Mouse (Mus musculus) liver, embryonic 14.5 days (tissue): ENCODE results near the gene Plcd3. TPM values are rescaled to one million over a fixed set of nuclear protein-coding genes. Genes with fewer than 3 reads are reported as not detected.
A peak's percentile ranks its signal among the peaks of the same experiment; 100 is the strongest.

Source experiments
- ATAC-seq: fragments of 200-750 bp; cut with Nextera tagmentation; 2 replicates; pipeline ENCODE4 v1.8.0; 2017; ENCODE audit warnings: moderate number of reproducible peaks, mild to moderate bottlenecking, moderate library complexity; ENCODE audit not compliant: insufficient read depth
- DNase-seq, 3 experiments: peaks; one replicate each; pipeline ENCODE4 v3.0.0-alpha.2; 2012 to 2013; ENCODE audit warnings: low read depth in 3 of 3, low spot score in 3 of 3
- H3K27ac ChIP-seq: fragments of 300-500 bp; sonication (generic); 2 replicates; pipeline ENCODE4 v1.5.1; 2014; ENCODE audit warnings: moderate library complexity, mild to moderate bottlenecking, control low read depth, inconsistent platforms
- H3K27me3 ChIP-seq: fragments of 300-500 bp; sonication (generic); 2 replicates; pipeline ENCODE4 v1.6.1; 2014; ENCODE audit warnings: mild to moderate bottlenecking, low read length, moderate library complexity; ENCODE audit not compliant: control insufficient read depth, insufficient read depth
- H3K36me3 ChIP-seq: fragments of 300-500 bp; sonication (generic); replicated peaks from 2 replicates; pipeline ENCODE4 v1.6.1; 2014; ENCODE audit warnings: low read depth; ENCODE audit not compliant: control insufficient read depth, insufficient read depth
- H3K4me1 ChIP-seq, 2 experiments: fragments of 200-500 bp in 1 of 2; fragments of 300-500 bp in 1 of 2; sonication (generic) in 1 of 2; replicated peaks; 2 replicates each; pipeline ENCODE4 v1.6.1; 2012 to 2014; ENCODE audit warnings: antibody characterized with exemption in 1 of 2, inconsistent platforms in 1 of 2, low read length in 1 of 2; ENCODE audit not compliant: control insufficient read depth in 2 of 2, insufficient read depth in 2 of 2
- H3K4me2 ChIP-seq: fragments of 300-500 bp; sonication (generic); 2 replicates; pipeline ENCODE4 v1.6.1; 2014; ENCODE audit warnings: low read depth, mild to moderate bottlenecking, control low read depth, moderate library complexity
- H3K4me3 ChIP-seq, 2 experiments: fragments of 200-500 bp in 1 of 2; fragments of 300-500 bp in 1 of 2; sonication (generic) in 1 of 2; 2 replicates each; pipeline ENCODE4 v1.5.1; 2012 to 2014; ENCODE audit warnings: low read depth in 2 of 2, low read length in 2 of 2, mild to moderate bottlenecking in 2 of 2, control low read depth in 1 of 2, inconsistent platforms in 1 of 2, moderate library complexity in 1 of 2; ENCODE audit not compliant: insufficient read depth in 1 of 2
- H3K9ac ChIP-seq: fragments of 300-500 bp; sonication (generic); replicated peaks from 2 replicates; pipeline ENCODE4 v1.6.1; 2014; ENCODE audit warnings: mild to moderate bottlenecking, control low read depth, moderate library complexity
- H3K9me3 ChIP-seq: fragments of 300-500 bp; sonication (generic); 2 replicates; pipeline ENCODE4 v1.6.1; 2016; ENCODE audit warnings: low read length, mixed read lengths; ENCODE audit not compliant: control insufficient read depth
- CTCF ChIP-seq: IDR thresholded peaks from 2 replicates; pipeline ENCODE4 v1.5.1; 2016; ENCODE audit warnings: antibody characterized with exemption, low read depth, control low read depth
- EP300 ChIP-seq: IDR thresholded peaks from 2 replicates; pipeline ENCODE4 v1.6.1; 2016; ENCODE audit warnings: antibody characterized with exemption, low read depth
- WGBS: fragments of 180-500 bp; shearing (Covaris S2); extraction: QIAGEN DNeasy Blood & Tissue Kit; methylation state at CpG from one replicate; pipeline ENCODE4 v1.1.7; 2014; ENCODE audit not compliant: insufficient replicate concordance; 5-methylcytosine and 5-hydroxymethylcytosine counted together
- polyA plus RNA-seq, 2 experiments: library from polyadenylated mRNA; depleted of rRNA in 1 of 2; stranded (reverse) in 1 of 2; unstranded in 1 of 2; fragments of >200 nt; fragmentation: Nextera tagmentation in 1 of 2; extraction: Ambion mirVana in 1 of 2; gene quantifications; 2 replicates each; pipeline versions ENCODE4 v1.2.1 to v1.2.3; 2012 to 2014

The Plcd3 gene
- polyA plus RNA-seq, 2 experiments = 0.29 to 0.31 TPM

- peak overlapping the region; percentile 94 for H3K27ac ChIP-seq
- TF ChIP-seq EP300 (peak; percentile 32), CTCF (no peak)
- peak overlapping the region; percentile 96 to 97 for H3K4me3 ChIP-seq
- H3K4me1 ChIP-seq = peaks cover 35 to 43% of the 10 kb centered on the region in 2 experiments
- DNase-seq (peak; percentile 99 to 100 (median 99)), ATAC-seq (peak; percentile 86)
- peak overlapping the region; percentile 96 for H3K4me2 ChIP-seq
- no peaks in the 10 kb centered on the region for H3K9me3 ChIP-seq
- peak overlapping the region; percentile 99 for H3K9ac ChIP-seq
- H3K27me3 ChIP-seq = no peaks in the 10 kb centered on the region
- WGBS = under 1% methylated on average over 58 of the region's 58 CpGs
- H3K36me3 ChIP-seq = no peaks in the 10 kb centered on the region
Observed at GRCm38 (mm10) chr11:103132576-103133455, 31.4 kb upstream of the Plcd3 start.

GRCm38 (mm10) chr11:103131701-103132575 lies 30.5 kb upstream of the Plcd3 start, which contains the start of gene Hexim2:
Gene Hexim2, plus strand, starts transcription at chr11:103132429.
- DNase-seq (peak in 1 of 3 experiments; percentile 35), ATAC-seq (peak; percentile 31)
- peak within 1 kb of the TSS; percentile 96 to 97 for H3K4me3 ChIP-seq
- no peaks in the 10 kb centered on the region for H3K9me3 ChIP-seq
- TF ChIP-seq EP300 = no peak
- no peak for TF ChIP-seq CTCF
- H3K27ac ChIP-seq = peak within 1 kb of the TSS; percentile 94
- no peaks in the 10 kb centered on the region for H3K36me3 ChIP-seq
- no peaks in the 10 kb centered on the region for H3K27me3 ChIP-seq
- peak within 1 kb of the TSS; percentile 99 for H3K9ac ChIP-seq
- peak within 1 kb of the TSS; percentile 96 for H3K4me2 ChIP-seq
- H3K4me1 ChIP-seq = peaks cover 35 to 42% of the 10 kb centered on the region in 2 experiments
- 1% methylated on average over 39 of the region's 39 CpGs for WGBS

- H3K36me3 ChIP-seq = no peaks in the 10 kb centered on the region
- DNase-seq = no peak
- no peak overlapping the region for H3K9ac ChIP-seq
- ATAC-seq = no peak
- no peaks in the 10 kb centered on the region for H3K27me3 ChIP-seq
- no peak overlapping the region for H3K27ac ChIP-seq
- TF ChIP-seq EP300 = no peak
- TF ChIP-seq CTCF = no peak
- H3K4me2 ChIP-seq = no peak overlapping the region
- H3K4me3 ChIP-seq = no peak overlapping the region
- H3K9me3 ChIP-seq = no peaks in the 10 kb centered on the region
- peaks cover 3 to 8% of the 10 kb centered on the region in 2 experiments; a peak in 3 of 4 replicates for H3K4me1 ChIP-seq
- 78% methylated on average over 5 of the region's 5 CpGs for WGBS
Observed at GRCm38 (mm10) chr11:103120315-103120714, 18.9 kb upstream of the Plcd3 start.

GRCm38 (mm10) chr11:103119609-103120008 lies 18.2 kb upstream of the Plcd3 start:
- DNase-seq = no peak
- WGBS = 62% methylated on average over 5 of the region's 5 CpGs
- Histone ChIP-seq H3K27ac (no peak overlapping the region), H3K27me3 (no peaks in the 10 kb centered on the region), H3K4me3 (no peak overlapping the region), H3K9me3 (no peaks in the 10 kb centered on the region), H3K36me3 (no peaks in the 10 kb centered on the region), H3K9ac (no peak overlapping the region), H3K4me2 (no peak overlapping the region), H3K4me1 (peaks cover 6 to 11% of the 10 kb centered on the region in 2 experiments)
- no peak for TF ChIP-seq EP300
- no peak for TF ChIP-seq CTCF
- no peak for ATAC-seq

GRCm38 (mm10) chr11:103118866-103119265 lies 17.4 kb upstream of the Plcd3 start:
- TF ChIP-seq EP300 (no peak), CTCF (no peak)

More at GRCm38 (mm10) chr11:103118866-103119265, 17.4 kb upstream of the Plcd3 start:
- Histone ChIP-seq H3K27ac (no peak overlapping the region), H3K27me3 (no peaks in the 10 kb centered on the region), H3K9ac (no peak overlapping the region), H3K4me2 (peak overlapping the region; percentile 100), H3K9me3 (no peaks in the 10 kb centered on the region), H3K4me1 (peaks cover 10 to 15% of the 10 kb centered on the region in 2 experiments), H3K36me3 (no peaks in the 10 kb centered on the region), H3K4me3 (peak overlapping the region in 1 of 2 experiments; percentile 86; a peak in 2 of 4 replicates)
- ATAC-seq (no peak), DNase-seq (no peak)
- 87% methylated on average over 2 of the region's 2 CpGs for WGBS
